Mouse (Mus musculus): ENCODE results near the gene Btc.

Btc gene

GRCm38 (mm10) chr5:91321840-91322239, 81.0 kb downstream of the Btc start:
- DNase-seq (ENCODE audit: low read depth, low spot score): no peak

DNA sequence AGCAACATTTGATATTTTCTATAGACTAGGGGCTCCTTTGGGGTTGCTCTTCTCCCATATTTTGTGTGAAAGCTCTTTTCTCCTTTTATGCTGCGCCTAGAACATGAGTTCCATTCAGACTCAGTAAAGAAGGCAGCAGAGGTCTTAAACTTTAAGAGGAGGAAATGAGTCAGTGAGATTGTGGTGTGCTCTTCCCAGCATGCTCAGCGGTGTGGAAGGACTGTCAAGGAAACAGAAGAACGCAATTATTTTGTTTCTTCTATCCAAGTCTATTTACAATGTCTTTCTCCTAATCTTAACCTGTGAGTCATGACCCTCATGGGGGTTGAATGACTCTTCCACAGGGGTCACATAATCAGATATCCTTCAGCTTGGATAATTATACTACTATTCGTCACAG, 82.4 kb downstream of the Btc start:
- DNase-seq (ENCODE audit: low read depth, low spot score): no peak

- DNase-seq (ENCODE audit: low read depth, low spot score): no peak
Observed at GRCm38 (mm10) chr5:91313971-91314370, 88.8 kb downstream of the Btc start.

DNA sequence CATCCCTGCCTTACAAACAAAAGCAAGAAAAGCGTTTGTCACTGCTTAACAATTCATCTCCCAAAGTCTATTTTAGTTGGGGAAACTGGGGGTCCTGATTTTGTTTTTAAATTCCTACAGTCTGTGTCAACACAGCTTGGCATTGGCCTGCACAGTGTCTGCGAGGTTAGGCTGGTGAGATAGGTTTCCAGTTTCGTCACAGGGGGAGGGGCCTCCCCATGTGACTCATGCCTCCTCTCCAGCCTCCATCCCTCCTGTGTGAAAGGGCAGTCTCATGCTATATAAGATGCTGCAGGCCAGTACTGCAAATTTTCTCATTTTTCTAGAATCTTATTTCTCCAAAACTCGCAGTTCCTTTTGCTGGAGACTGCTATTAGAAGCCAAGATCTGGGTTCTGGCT, 91.0 kb downstream of the Btc start:
- DNase-seq (ENCODE audit: low read depth, low spot score): no peak

- no peak for DNase-seq (ENCODE audit: low read depth, low spot score)
Observed at GRCm38 (mm10) chr5:91308576-91308975, 94.2 kb downstream of the Btc start.

DNA sequence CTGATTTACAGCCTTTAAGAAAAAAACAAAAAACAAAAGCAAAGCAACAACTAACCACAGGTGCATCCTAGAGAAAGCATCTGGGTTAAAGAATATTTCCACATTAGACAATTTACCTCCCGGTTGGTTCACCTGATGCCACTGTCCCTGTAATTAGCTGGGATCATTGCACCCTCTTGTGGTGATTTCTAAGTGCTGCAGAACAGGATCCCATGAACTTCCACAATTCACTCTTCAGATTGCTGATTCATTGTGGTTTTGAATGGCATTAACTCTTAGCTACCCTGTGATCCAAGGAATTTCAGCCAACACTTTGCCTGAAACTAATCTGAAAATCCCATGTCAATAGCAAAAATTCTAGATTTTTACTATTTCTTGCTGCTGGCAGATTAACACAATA, 94.9 kb downstream of the Btc start:
- peak; percentile 31 for DNase-seq (ENCODE audit: low read depth, low spot score)
